Mouse (Mus musculus) layer of hippocampus, postnatal 14 days (tissue): ENCODE data around the gene Dlgap3. TPM values are rescaled to one million over a fixed set of nuclear protein-coding genes. Genes with fewer than 3 reads are reported as not detected.

Source experiments
- DNase-seq, 2 experiments: peaks; one replicate each; pipeline ENCODE4 v3.0.0; 2021 to 2022; ENCODE audit warnings: low spot score in 2 of 2, mixed read lengths in 1 of 2
- total RNA-seq, 2 experiments: library from RNA; stranded (reverse); gene quantifications; 2 replicates each; pipeline ENCODE4 v1.2.3; 2021

The Dlgap3 gene
- total RNA-seq, 2 experiments from 2014 or later, result 283 TPM

GRCm38 (mm10) chr4:127174075-127174899 lies 5.3 kb downstream of the Dlgap3 start:
- no peak for DNase-seq

GRCm38 (mm10) chr4:127174900-127175278 lies 5.9 kb downstream of the Dlgap3 start:
- no peak for DNase-seq

GRCm38 (mm10) chr4:127177961-127178360 lies 9.0 kb downstream of the Dlgap3 start:
- no peak for DNase-seq

GRCm38 (mm10) chr4:127178671-127179070 lies 9.7 kb downstream of the Dlgap3 start:
- DNase-seq, result no peak

- DNase-seq, result peak; percentile 42 to 56
Measured at GRCm38 (mm10) chr4:127179469-127180449, 10.8 kb downstream of the Dlgap3 start.

- no peak for DNase-seq
Measured at GRCm38 (mm10) chr4:127180450-127180840, 11.4 kb downstream of the Dlgap3 start.

GRCm38 (mm10) chr4:127181010-127181409 lies 12.0 kb downstream of the Dlgap3 start:
- DNase-seq, result no peak

GRCm38 (mm10) chr4:127183867-127184266 lies 14.9 kb downstream of the Dlgap3 start:
- no peak for DNase-seq

- no peak for DNase-seq
Measured at GRCm38 (mm10) chr4:127190921-127191320, 21.9 kb downstream of the Dlgap3 start.

GRCm38 (mm10) chr4:127192704-127193103 lies 23.7 kb downstream of the Dlgap3 start:
- no peak for DNase-seq

- DNase-seq, result no peak
Measured at GRCm38 (mm10) chr4:127193378-127194155, 24.6 kb downstream of the Dlgap3 start.

GRCm38 (mm10) chr4:127194477-127195269 lies 25.7 kb downstream of the Dlgap3 start:
- no peak for DNase-seq

GRCm38 (mm10) chr4:127198609-127199008 lies 29.6 kb downstream of the Dlgap3 start:
- DNase-seq, result no peak

GRCm38 (mm10) chr4:127199406-127199805 lies 30.4 kb downstream of the Dlgap3 start:
- DNase-seq, result no peak

- DNase-seq, result no peak
Measured at GRCm38 (mm10) chr4:127200164-127200722, 31.2 kb downstream of the Dlgap3 start.

GRCm38 (mm10) chr4:127200769-127201617 lies 32.0 kb downstream of the Dlgap3 start:
- no peak for DNase-seq

- DNase-seq, result no peak
Measured at GRCm38 (mm10) chr4:127203081-127203480, 34.1 kb downstream of the Dlgap3 start.

- DNase-seq, result no peak
Measured at GRCm38 (mm10) chr4:127211318-127211717, 42.3 kb downstream of the Dlgap3 start.

- DNase-seq, result no peak
Measured at GRCm38 (mm10) chr4:127214510-127214909, 45.5 kb downstream of the Dlgap3 start.
